15 mouse cellular contexts compared by ENCODE assay signal in genomic region chr5:125253917-125254316, GRCm38 (mm10).
DNase-seq lines count a peak whose midpoint lies in the region; ATAC-seq and TF ChIP-seq lines count a peak whose summit lies in the region.
"Had no signal": no experiment of that assay in that cellular context is flagged by ENCODE, and none has a peak within 500 bp of the region (broad histone marks: within the 10 kb centered on the region; RNA-seq: fewer than 3 reads in every experiment).

No protein-coding gene starts in this region.

- H3K9me3 ChIP-seq in megakaryocyte, embryonic 14.5 days, result peaks cover 18% of the 10 kb centered on the region
- H3K9me3 ChIP-seq in stomach, embryonic 15.5 days, result no peaks in the 10 kb centered on the region

- H3K4me1 ChIP-seq in megakaryocyte, embryonic 14.5 days, result peaks cover 20% of the 10 kb centered on the region
- H3K4me1 ChIP-seq in stomach, embryonic 15.5 days, result peaks cover 3% of the 10 kb centered on the region; the same call in 1 of the 2 replicates

- intact Hi-C loops in gastrocnemius, adult 2 months (cut with DNase I), result loop anchor here (2.0 kb wide), 1 partner anchor 15 kb away; no protein-coding TSS in a partner anchor

- peak overlapping the region; percentile 64 for H3K27ac ChIP-seq in gastrocnemius, adult 2 months
- H3K27ac ChIP-seq in stomach, embryonic 15.5 days, result no peak overlapping the region

- H3K4me2 ChIP-seq in stomach, embryonic 15.5 days, result no peak overlapping the region

- no peak for DNase-seq in gastrocnemius, adult 2 months
- no peak for DNase-seq in gastrocnemius, adult 18-20 months (ENCODE audit: low spot score)
- DNase-seq in testis, postnatal 14 days (ENCODE audit: low spot score), result no peak
- DNase-seq: cerebellum, adult 11 months; liver; lung, adult 2 months; right cerebral cortex, postnatal 25 days; thymus, postnatal 25 days had no signal

- H3K9ac ChIP-seq in stomach, embryonic 15.5 days, result no peak overlapping the region

- 40% methylated on average over 5 of the region's 5 CpGs for WGBS in stomach, embryonic 15.5 days

- ATAC-seq in megakaryocyte, adult 5-6 weeks (ENCODE audit: poor library complexity, severe bottlenecking), result no peak
- peak; percentile 66; the same call in 1 of the 2 replicates for ATAC-seq in common myeloid progenitor, adult 5-6 weeks (replicated peaks; ENCODE audit: low read depth, poor library complexity, severe bottlenecking)
- 0 out of 2 replicates have a peak, but pooled peaks have one; percentile 7 for ATAC-seq in stomach, embryonic 15.5 days (ENCODE audit: insufficient read depth, low FRiP score, low read depth)
- ATAC-seq in CD4-positive, CD25-positive, alpha-beta regulatory T cell, adult 4 months, result no peak
- ATAC-seq: intestine, embryonic 16.5 days had no signal

- H3K4me3 ChIP-seq in gastrocnemius, adult 2 months, result no peak overlapping the region
- peak overlapping the region; percentile 42 for H3K4me3 ChIP-seq in megakaryocyte, embryonic 14.5 days (replicated peaks)
- no peak overlapping the region for H3K4me3 ChIP-seq in stomach, embryonic 15.5 days (replicated peaks)
- H3K4me3 ChIP-seq: erythroblast, embryonic 14.5 days had no signal

- H3K36me3 ChIP-seq in megakaryocyte, embryonic 14.5 days (replicated peaks; ENCODE audit: low read length), result no peaks in the 10 kb centered on the region
- H3K36me3 ChIP-seq in stomach, embryonic 15.5 days, result no peaks in the 10 kb centered on the region

- no peak for TF ChIP-seq CTCF in gastrocnemius, adult 2 months (IDR thresholded peaks at IDR 0.05)

- peaks cover 61% of the 10 kb centered on the region for H3K27me3 ChIP-seq in megakaryocyte, embryonic 14.5 days (replicated peaks)
- H3K27me3 ChIP-seq in stomach, embryonic 15.5 days (replicated peaks), result no peaks in the 10 kb centered on the region

Comparison
In these comparisons a context has a peak if more than half of its experiments do, and no peak if none do; other contexts are left out.
1. ATAC-seq: peak in common myeloid progenitor, adult 5-6 weeks (single experiment) and stomach, embryonic 15.5 days (single experiment); none in megakaryocyte, adult 5-6 weeks (single experiment) and CD4-positive, CD25-positive, alpha-beta regulatory T cell, adult 4 months (single experiment).